Mouse (Mus musculus) bone marrow, adult 2 months (tissue): Measurements from ENCODE around the gene Gp5.

Experiments used
- CTCF ChIP-seq: fragments of 200-500 bp; IDR thresholded peaks from 2 replicates; pipeline ENCODE4 v1.5.1; 2011; ENCODE audit warnings: low read length, control low read depth; ENCODE audit not compliant: control insufficient read depth, insufficient read depth
- POLR2A ChIP-seq: fragments of 200-500 bp; IDR thresholded peaks from 2 replicates; pipeline ENCODE4 v1.6.1; 2011; ENCODE audit warnings: low read depth, mild to moderate bottlenecking, control low read depth, low read length, borderline replicate concordance; ENCODE audit not compliant: control insufficient read depth

GRCm38 (mm10) chr16:30304236-30304635, 6.3 kb downstream of the Gp5 start:
- TF ChIP-seq CTCF (no peak), POLR2A (no peak)
